ENCODE assay signal across 11 mouse cellular contexts in genomic region chr2:163800832-163801231, GRCm38 (mm10). TPM values are rescaled to one million over a fixed set of nuclear protein-coding genes. Genes with fewer than 3 reads are reported as not detected.
DNase-seq lines count a peak whose midpoint lies in the region; ATAC-seq and TF ChIP-seq lines count a peak whose summit lies in the region.
"Had no signal": no experiment of that assay in that cellular context is flagged by ENCODE, and none has a peak within 500 bp of the region (broad histone marks: within the 10 kb centered on the region; RNA-seq: fewer than 3 reads in every experiment).

No protein-coding gene starts in this region.

- H3K4me1 ChIP-seq in kidney, embryonic 14.5 days (ENCODE audit: control insufficient read depth, insufficient read depth, low read length) = no peaks in the 10 kb centered on the region
- H3K4me1 ChIP-seq in embryonic facial prominence, embryonic 14.5 days (ENCODE audit: control insufficient read depth, insufficient read depth, low read length) = peaks cover 10% of the 10 kb centered on the region; the same call in 1 of the 2 replicates
- H3K4me1 ChIP-seq in hindbrain, embryonic 14.5 days (replicated peaks; ENCODE audit: control insufficient read depth, insufficient read depth, low read length) = no peaks in the 10 kb centered on the region
- H3K4me1 ChIP-seq in midbrain, embryonic 16.5 days (ENCODE audit: control insufficient read depth, insufficient read depth, low read length) = no peaks in the 10 kb centered on the region
- H3K4me1 ChIP-seq: lung, embryonic 15.5 days had no signal

- H3K27me3 ChIP-seq in kidney, embryonic 14.5 days (ENCODE audit: control insufficient read depth, insufficient read depth, low read length) = no peaks in the 10 kb centered on the region
- H3K27me3 ChIP-seq in C2C12 (ENCODE audit: control insufficient read depth, insufficient read depth, insufficient read length) = peaks cover 7% of the 10 kb centered on the region
- no peaks in the 10 kb centered on the region for H3K27me3 ChIP-seq in embryonic facial prominence, embryonic 14.5 days (replicated peaks; ENCODE audit: control insufficient read depth, insufficient read depth, low read length)
- H3K27me3 ChIP-seq in hindbrain, embryonic 14.5 days (ENCODE audit: control insufficient read depth, insufficient read depth, low read length) = no peaks in the 10 kb centered on the region
- H3K27me3 ChIP-seq in midbrain, embryonic 16.5 days (ENCODE audit: control insufficient read depth, insufficient read depth, low read depth, low read length) = no peaks in the 10 kb centered on the region
- H3K27me3 ChIP-seq: lung, embryonic 15.5 days had no signal

- no peak for ATAC-seq in kidney, embryonic 14.5 days (ENCODE audit: low FRiP score, low TSS enrichment)
- no peak for ATAC-seq in embryonic facial prominence, embryonic 14.5 days (ENCODE audit: low read depth)
- ATAC-seq in hindbrain, embryonic 14.5 days (ENCODE audit: low FRiP score) = no peak
- ATAC-seq in midbrain, embryonic 16.5 days = no peak

- H3K4me2 ChIP-seq in kidney, embryonic 14.5 days (replicated peaks; ENCODE audit: low read depth, low read length) = no peak overlapping the region
- no peak overlapping the region for H3K4me2 ChIP-seq in embryonic facial prominence, embryonic 14.5 days (ENCODE audit: low read depth, low read length)
- no peak overlapping the region for H3K4me2 ChIP-seq in hindbrain, embryonic 14.5 days (replicated peaks)
- no peak overlapping the region for H3K4me2 ChIP-seq in midbrain, embryonic 16.5 days (ENCODE audit: low read length)
- H3K4me2 ChIP-seq: lung, embryonic 15.5 days had no signal

- no peaks in the 10 kb centered on the region for H3K36me3 ChIP-seq in kidney, embryonic 14.5 days (ENCODE audit: control insufficient read depth, insufficient read depth, low read length)
- no peaks in the 10 kb centered on the region for H3K36me3 ChIP-seq in C2C12 (ENCODE audit: control insufficient read depth, insufficient read depth)
- H3K36me3 ChIP-seq in embryonic facial prominence, embryonic 14.5 days (ENCODE audit: control insufficient read depth, insufficient read depth, low read length) = no peaks in the 10 kb centered on the region
- H3K36me3 ChIP-seq in hindbrain, embryonic 14.5 days (replicated peaks; ENCODE audit: control insufficient read depth, insufficient read depth) = no peaks in the 10 kb centered on the region
- no peaks in the 10 kb centered on the region for H3K36me3 ChIP-seq in midbrain, embryonic 16.5 days (ENCODE audit: control insufficient read depth, insufficient read depth, low read length)
- H3K36me3 ChIP-seq: lung, embryonic 15.5 days had no signal

- H3K79me2 ChIP-seq in C2C12 (ENCODE audit: control insufficient read depth, insufficient read depth) = no peaks in the 10 kb centered on the region

- peak; percentile 7 for DNase-seq in kidney, adult 11 months
- DNase-seq in embryonic facial prominence, embryonic 14.5 days (ENCODE audit: low spot score) = peak; percentile 43
- peak; percentile 28 for DNase-seq in lung, postnatal 25 days (ENCODE audit: low spot score)
- no peak for DNase-seq in left cerebral cortex, adult 9 months (ENCODE audit: low spot score in 2 of 2)
- DNase-seq in hindbrain, embryonic 14.5 days (ENCODE audit: low spot score) = no peak

- 30% methylated on average over 3 of the region's 3 CpGs for WGBS in kidney, embryonic 14.5 days
- WGBS in embryonic facial prominence, embryonic 14.5 days = 40% methylated on average over 3 of the region's 3 CpGs
- 22% methylated on average over 3 of the region's 3 CpGs for WGBS in hindbrain, embryonic 14.5 days
- 39% methylated on average over 3 of the region's 3 CpGs for WGBS in midbrain, embryonic 16.5 days

- no peak overlapping the region for H3K4me3 ChIP-seq in kidney, embryonic 14.5 days (ENCODE audit: low read length)
- H3K4me3 ChIP-seq in C2C12 (ENCODE audit: insufficient read depth, poor library complexity, severe bottlenecking) = no peak overlapping the region
- no peak overlapping the region for H3K4me3 ChIP-seq in embryonic facial prominence, embryonic 14.5 days (ENCODE audit: low read depth, low read length)
- no peak overlapping the region for H3K4me3 ChIP-seq in hindbrain, embryonic 14.5 days (replicated peaks; ENCODE audit: low read length)
- H3K4me3 ChIP-seq in midbrain, embryonic 16.5 days (ENCODE audit: low read depth, low read length) = no peak overlapping the region
- H3K4me3 ChIP-seq: lung, embryonic 15.5 days had no signal

- no peak overlapping the region for H3ac ChIP-seq in C2C12 (ENCODE audit: control insufficient read depth, insufficient read length, low read depth)

- no peak overlapping the region for H3K27ac ChIP-seq in kidney, embryonic 14.5 days (ENCODE audit: low read depth, low read length)
- peak overlapping the region; percentile 28; the same call in 1 of the 2 replicates for H3K27ac ChIP-seq in embryonic facial prominence, embryonic 14.5 days (replicated peaks; ENCODE audit: low read depth, low read length)
- H3K27ac ChIP-seq in hindbrain, embryonic 14.5 days = no peak overlapping the region
- H3K27ac ChIP-seq in midbrain, embryonic 16.5 days (ENCODE audit: low read length) = no peak overlapping the region
- H3K27ac ChIP-seq: lung, embryonic 15.5 days had no signal

- no peak overlapping the region for H3K9ac ChIP-seq in kidney, embryonic 14.5 days (ENCODE audit: low read depth, low read length)
- H3K9ac ChIP-seq in embryonic facial prominence, embryonic 14.5 days (ENCODE audit: low read depth, low read length) = no peak overlapping the region
- no peak overlapping the region for H3K9ac ChIP-seq in hindbrain, embryonic 14.5 days
- H3K9ac ChIP-seq in midbrain, embryonic 16.5 days (ENCODE audit: low read depth, low read length) = no peak overlapping the region
- H3K9ac ChIP-seq: lung, embryonic 15.5 days had no signal

- H3K79me3 ChIP-seq in C2C12 (ENCODE audit: low read depth) = no peaks in the 10 kb centered on the region

- TF ChIP-seq CTCF in C2C12 (IDR thresholded peaks at IDR 0.05; ENCODE audit: control insufficient read depth, insufficient read depth, insufficient read length) = no peak

- no peaks in the 10 kb centered on the region for H3K9me3 ChIP-seq in kidney, embryonic 14.5 days (ENCODE audit: control insufficient read depth, low read length)
- no peaks in the 10 kb centered on the region for H3K9me3 ChIP-seq in embryonic facial prominence, embryonic 14.5 days (ENCODE audit: control insufficient read depth, low read length)
- no peaks in the 10 kb centered on the region for H3K9me3 ChIP-seq in hindbrain, embryonic 14.5 days (ENCODE audit: control insufficient read depth, low read length)
- no peaks in the 10 kb centered on the region for H3K9me3 ChIP-seq in midbrain, embryonic 16.5 days (replicated peaks; ENCODE audit: control insufficient read depth, low read length, poor library complexity, severe bottlenecking)
- H3K9me3 ChIP-seq: lung, embryonic 15.5 days had no signal

TF ChIP-seq in C2C12, 6 proteins besides CTCF, POLR2A, EP300 and RAD21:
- TF ChIP-seq MYOG (IDR thresholded peaks at IDR 0.05; ENCODE audit: control insufficient read depth, extremely low read depth, insufficient read length) = no peak
- peak; percentile 82 for TF ChIP-seq MYOD1 (IDR thresholded peaks at IDR 0.05; ENCODE audit: control insufficient read depth, insufficient read length, low read depth)
- TF ChIP-seq FOSL1 (IDR thresholded peaks at IDR 0.05; ENCODE audit: insufficient read depth, low read length, poor library complexity, severe bottlenecking) = peak; percentile 92
- no peak for TF ChIP-seq MAX (IDR thresholded peaks at IDR 0.05)

RNA-seq across cellular contexts. Expression of gene Ccn5, which starts 19.8 kb away (rescaled TPM):
- polyA plus RNA-seq in kidney, embryonic 14.5 days (2014; fragmentation: Nextera tagmentation; extraction: Ambion mirVana) = 0.11 and 0.28 TPM in 2 replicates
- polyA plus RNA-seq in C2C12 (2012; fragmentation: generic; extraction: Trizol) = 0.78 TPM
- polyA plus RNA-seq in embryonic facial prominence, embryonic 14.5 days (2014; fragmentation: Nextera tagmentation; extraction: Ambion mirVana) = 1.0 and 3.0 TPM in 2 replicates
- polyA plus RNA-seq in hindbrain, embryonic 14.5 days (2014; fragmentation: Nextera tagmentation; extraction: Ambion mirVana) = 0.23 TPM in 1 of 2 replicates, not detected in the other
- 0.47 and 0.72 TPM in 2 replicates for polyA plus RNA-seq in midbrain, embryonic 16.5 days (2015; fragmentation: Nextera tagmentation; extraction: Ambion mirVana)

RNA-seq across cellular contexts. Expression of gene Ada, which starts 50.8 kb away (rescaled TPM):
- polyA plus RNA-seq in kidney, embryonic 14.5 days (2014; fragmentation: Nextera tagmentation; extraction: Ambion mirVana) = 9.7 and 10.1 TPM in 2 replicates
- 3.3 TPM for polyA plus RNA-seq in C2C12 (2012; fragmentation: generic; extraction: Trizol)
- 7.2 and 10.4 TPM in 2 replicates for polyA plus RNA-seq in embryonic facial prominence, embryonic 14.5 days (2014; fragmentation: Nextera tagmentation; extraction: Ambion mirVana)
- polyA plus RNA-seq in hindbrain, embryonic 14.5 days (2014; fragmentation: Nextera tagmentation; extraction: Ambion mirVana) = 3.0 and 3.3 TPM in 2 replicates
- polyA plus RNA-seq in midbrain, embryonic 16.5 days (2015; fragmentation: Nextera tagmentation; extraction: Ambion mirVana) = 4.0 and 4.4 TPM in 2 replicates

RNA-seq across cellular contexts. Expression of gene Kcnk15, which starts 52.6 kb away (rescaled TPM):
- polyA plus RNA-seq in kidney, embryonic 14.5 days (2014; fragmentation: Nextera tagmentation; extraction: Ambion mirVana) = not detected in 2 replicates
- not detected for polyA plus RNA-seq in C2C12 (2012; fragmentation: generic; extraction: Trizol)
- polyA plus RNA-seq in embryonic facial prominence, embryonic 14.5 days (2014; fragmentation: Nextera tagmentation; extraction: Ambion mirVana) = not detected in 2 replicates
- polyA plus RNA-seq in hindbrain, embryonic 14.5 days (2014; fragmentation: Nextera tagmentation; extraction: Ambion mirVana) = 0.29 TPM in 1 of 2 replicates, not detected in the other
- 0.17 and 0.33 TPM in 2 replicates for polyA plus RNA-seq in midbrain, embryonic 16.5 days (2015; fragmentation: Nextera tagmentation; extraction: Ambion mirVana)
- polyA plus RNA-seq: gonadal fat pad, adult 2 months; lung, embryonic 15.5 days; stomach, embryonic 16.5 days had no signal

Comparison
In these comparisons a context has a peak if more than half of its experiments do, and no peak if none do; other contexts are left out.
1. DNase-seq: peak in kidney, adult 11 months (single experiment), embryonic facial prominence, embryonic 14.5 days (single experiment) and lung, postnatal 25 days (single experiment); none in left cerebral cortex, adult 9 months (0 of 2) and hindbrain, embryonic 14.5 days (single experiment).